In genomic region chr15:3760396-3760795, GRCm38 (mm10) we compare ENCODE assay signal across 22 mouse cellular contexts.
"Had no signal": no experiment of that assay in that cellular context is flagged by ENCODE, and none has a peak within 500 bp of the region (broad histone marks: within the 10 kb centered on the region; RNA-seq: fewer than 3 reads in every experiment).

No protein-coding gene starts in this region.

- H3K9me3 ChIP-seq: limb, embryonic 10.5 days; limb, embryonic 13.5 days; liver, embryonic 12.5 days; liver, embryonic 15.5 days; neural tube, embryonic 12.5 days; neural tube, embryonic 15.5 days had no signal

- H3K9ac ChIP-seq: limb, embryonic 13.5 days; liver, embryonic 12.5 days; liver, embryonic 15.5 days; neural tube, embryonic 12.5 days; neural tube, embryonic 15.5 days had no signal

- H3K4me3 ChIP-seq: layer of hippocampus, adult 2 months; limb, embryonic 10.5 days; limb, embryonic 13.5 days; liver, embryonic 12.5 days; liver, embryonic 15.5 days; neural tube, embryonic 12.5 days; neural tube, embryonic 15.5 days had no signal

- H3K27me3 ChIP-seq: limb, embryonic 13.5 days; liver, embryonic 12.5 days; liver, embryonic 15.5 days; neural tube, embryonic 12.5 days; neural tube, embryonic 15.5 days had no signal

- DNase-seq: kidney, adult 2 months; kidney, postnatal 25 days; layer of hippocampus, adult 9-11 months; liver; midbrain, embryonic 14.5 days; right cerebral cortex, adult 18-20 months; right cerebral cortex, postnatal 14 days; right cerebral cortex, postnatal 4 days; thymus, adult 2 months; thymus, postnatal 14 days had no signal

- ATAC-seq: intestine, postnatal 0 days; liver, embryonic 12.5 days; lung, postnatal 0 days had no signal

- H3K36me3 ChIP-seq: limb, embryonic 10.5 days; limb, embryonic 13.5 days; liver, embryonic 12.5 days; liver, embryonic 15.5 days; neural tube, embryonic 12.5 days; neural tube, embryonic 15.5 days had no signal

- H3K4me1 ChIP-seq: limb, embryonic 10.5 days; limb, embryonic 13.5 days; liver, embryonic 12.5 days; liver, embryonic 15.5 days; neural tube, embryonic 12.5 days; neural tube, embryonic 15.5 days had no signal

- H3K27ac ChIP-seq: kidney, postnatal 0 days; layer of hippocampus, adult 2 months; limb, embryonic 10.5 days; limb, embryonic 13.5 days; liver, embryonic 12.5 days; liver, embryonic 15.5 days; neural tube, embryonic 12.5 days; neural tube, embryonic 15.5 days; stomach, postnatal 0 days had no signal

- H3K4me2 ChIP-seq: limb, embryonic 13.5 days; liver, embryonic 12.5 days; liver, embryonic 15.5 days; midbrain, embryonic 11.5 days; neural tube, embryonic 12.5 days; neural tube, embryonic 15.5 days had no signal
